Mouse (Mus musculus): ENCODE results near the gene Psenen.
A peak's percentile ranks its signal among the peaks of the same experiment; 100 is the strongest.

Psenen gene

DNA sequence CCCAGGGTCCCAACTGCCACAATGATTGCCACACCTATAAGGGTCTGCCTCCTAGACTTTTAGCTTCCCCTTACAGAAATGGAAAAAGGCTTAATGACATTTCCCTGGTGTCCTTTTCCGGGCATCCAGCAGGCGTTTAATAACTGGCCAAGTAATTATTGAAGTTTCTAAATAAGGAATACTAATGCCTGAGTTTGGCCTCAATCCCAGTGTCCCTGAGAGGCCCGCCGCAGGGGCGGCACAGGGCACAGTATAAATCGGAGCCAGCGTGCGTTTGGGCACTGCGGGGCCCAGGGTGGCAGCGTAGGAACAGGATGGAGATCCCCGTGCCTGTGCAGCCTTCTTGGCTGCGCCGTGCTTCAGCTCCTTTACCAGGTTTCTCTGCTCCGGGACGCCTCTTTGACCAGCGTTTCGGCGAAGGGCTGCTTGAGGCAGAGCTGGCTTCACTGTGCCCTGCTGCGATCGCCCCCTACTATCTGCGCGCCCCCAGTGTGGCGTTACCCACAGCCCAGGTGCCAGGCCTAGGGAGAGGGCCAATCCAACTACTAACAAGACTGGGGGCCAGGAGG lies 10.3 kb downstream of the Psenen start:
- DNase-seq = peak in 1 of 2 experiments; percentile 22

DNA sequence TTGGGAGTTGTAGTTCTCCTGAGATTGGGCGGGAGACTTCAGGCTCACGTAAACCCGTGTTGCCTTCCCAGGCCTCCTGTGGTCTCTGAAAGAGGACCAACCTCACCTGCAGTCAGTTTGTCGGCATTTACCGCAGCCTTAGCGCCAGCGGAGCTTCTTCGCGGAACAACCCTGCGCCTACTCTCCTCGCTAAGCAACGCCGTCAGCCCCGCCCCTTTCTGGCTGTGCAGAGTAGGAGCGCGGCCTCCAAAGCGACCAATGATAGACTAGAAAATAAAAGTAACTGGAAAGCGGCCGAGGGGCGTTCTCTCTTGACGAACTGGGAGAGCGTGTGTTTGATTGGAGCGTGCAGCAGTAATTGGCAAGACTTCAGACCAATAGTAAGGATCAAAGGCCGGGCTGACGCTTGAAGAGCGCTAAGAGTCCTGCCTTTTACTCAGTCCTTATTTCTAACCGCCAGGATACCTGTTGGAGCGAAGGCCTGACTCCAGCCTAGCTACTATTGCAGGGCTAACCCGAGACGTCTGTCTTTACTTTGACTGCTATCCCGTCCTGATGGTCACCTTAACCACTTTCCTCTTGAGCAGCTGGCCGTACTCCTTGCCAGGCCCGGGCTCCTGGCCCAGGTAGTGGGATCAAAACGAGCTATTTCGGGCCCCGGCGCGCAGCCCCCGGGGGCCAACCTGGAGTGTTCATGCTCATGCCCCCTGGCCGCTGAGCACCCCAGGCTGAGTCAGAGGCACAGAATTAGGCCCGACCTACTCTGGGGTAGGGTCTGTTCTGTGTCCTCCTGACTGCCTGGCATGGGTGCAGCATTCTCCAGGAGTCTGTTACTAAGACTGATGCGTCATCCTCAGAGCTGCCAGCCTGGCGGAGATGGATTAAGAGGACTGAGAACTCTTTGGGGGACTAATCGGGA lies 11.1 kb downstream of the Psenen start, which contains the start of the genes Hspb6 and Proser3:
Gene Hspb6 (plus strand): TSS at position 77 of the 919 bp plus-strand sequence.
Gene Proser3 (minus strand): TSS at position 198 of the 919 bp plus-strand sequence.
- DNase-seq = peak; percentile 89 to 90

- DNase-seq = no peak
Observed at GRCm38 (mm10) chr7:30551445-30552101, 11.9 kb downstream of the Psenen start.

GRCm38 (mm10) chr7:30550603-30551002 lies 12.8 kb downstream of the Psenen start:
- no peak for DNase-seq

DNA sequence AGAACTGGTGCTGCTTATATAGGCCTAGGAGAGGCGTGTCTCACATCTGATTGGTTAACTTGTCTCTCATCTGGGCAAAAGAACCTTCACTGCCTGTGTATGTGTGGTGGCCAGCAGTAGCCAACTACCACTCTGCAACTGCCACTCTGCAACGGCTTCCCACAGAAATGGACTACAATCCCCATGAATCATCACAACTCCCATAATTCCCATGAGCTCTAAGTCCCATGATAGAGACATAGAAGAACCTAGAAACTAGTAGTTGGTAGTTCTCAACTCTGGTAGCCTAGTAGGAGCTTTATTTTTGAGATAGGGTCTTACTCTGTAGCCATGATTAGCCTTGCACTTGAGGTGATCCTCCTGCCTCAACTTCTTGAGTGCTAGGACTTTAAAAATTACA lies 13.5 kb downstream of the Psenen start:
- DNase-seq = no peak

GRCm38 (mm10) chr7:30544327-30544726 lies 19.1 kb downstream of the Psenen start:
- no peak for DNase-seq

DNA sequence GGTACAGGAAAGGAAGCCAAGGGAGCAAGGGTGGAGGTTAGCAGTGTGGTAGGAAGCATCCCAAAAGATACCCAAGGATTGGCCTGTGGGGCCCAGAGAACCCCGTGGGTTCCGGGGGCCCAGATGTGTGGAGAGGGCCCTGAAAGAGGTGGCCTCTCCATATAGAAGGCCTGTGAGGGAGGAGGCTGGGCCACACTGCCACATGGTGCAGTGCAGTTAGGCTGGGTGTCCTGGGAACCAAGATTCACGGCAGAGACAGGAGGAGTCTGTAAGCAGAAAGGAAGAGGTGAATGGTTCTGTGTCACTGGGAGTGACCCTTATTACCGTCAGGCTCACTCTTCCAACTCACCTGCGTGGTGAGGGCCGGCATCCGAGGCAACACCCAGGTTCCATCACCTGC lies 22.9 kb downstream of the Psenen start:
- DNase-seq = no peak

GRCm38 (mm10) chr7:30534633-30535577 lies 28.5 kb downstream of the Psenen start, which contains the start of gene Arhgap33:
Gene Arhgap33, minus strand, starts transcription at chr7:30535060.
- peak; percentile 92 to 93 for DNase-seq

GRCm38 (mm10) chr7:30533941-30534632 lies 29.3 kb downstream of the Psenen start:
- no peak for DNase-seq

GRCm38 (mm10) chr7:30532931-30533330 lies 30.5 kb downstream of the Psenen start:
- no peak for DNase-seq

DNA sequence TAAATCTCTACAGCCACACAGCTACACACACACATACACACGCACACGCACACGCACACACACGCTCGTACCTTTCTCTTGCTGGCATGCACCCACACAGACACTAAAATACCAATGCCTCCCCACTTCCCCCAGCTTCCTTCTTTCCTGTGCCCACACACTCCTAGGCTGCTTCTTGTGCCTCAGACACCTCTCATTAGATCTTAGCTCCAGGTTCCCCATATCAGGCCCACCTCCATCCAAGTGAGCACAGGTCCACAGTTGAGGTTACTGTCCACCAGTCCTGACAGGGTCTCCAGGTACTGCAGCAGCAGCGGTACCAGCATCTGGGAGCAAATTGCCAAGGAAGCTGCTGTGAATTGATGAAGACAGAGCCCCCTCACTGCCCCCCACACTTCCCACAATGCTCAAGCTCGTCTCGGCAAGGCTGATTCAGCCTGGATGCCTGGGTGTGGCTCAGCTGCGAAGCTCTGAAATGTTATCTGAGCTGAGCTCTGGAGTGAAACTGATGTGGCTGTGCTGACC lies 32.1 kb downstream of the Psenen start:
- no peak for DNase-seq

- no peak for DNase-seq
Observed at GRCm38 (mm10) chr7:30526981-30527380, 36.4 kb downstream of the Psenen start.

GRCm38 (mm10) chr7:30526399-30526798 lies 37.0 kb downstream of the Psenen start:
- DNase-seq = no peak

DNA sequence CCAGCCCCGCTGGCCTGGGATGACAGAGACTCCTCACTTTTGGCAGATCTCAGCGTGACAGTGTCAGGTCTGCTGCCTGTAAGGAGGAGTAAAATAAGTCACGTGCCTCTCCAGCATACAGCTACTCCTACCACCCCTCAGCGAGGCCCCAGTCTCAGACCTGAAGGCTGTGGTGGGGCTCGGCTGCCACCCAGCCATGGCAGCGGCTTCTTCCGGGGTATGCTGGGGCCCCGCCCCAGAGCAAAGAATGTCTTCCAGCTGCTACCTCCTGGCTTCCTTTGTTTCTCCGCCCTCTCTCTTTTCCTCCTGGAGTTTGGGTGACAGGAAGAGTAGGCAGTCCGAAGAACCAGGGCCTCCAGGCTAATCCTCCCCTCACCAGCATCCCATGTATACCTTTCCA lies 37.5 kb downstream of the Psenen start:
- DNase-seq = no peak

DNA sequence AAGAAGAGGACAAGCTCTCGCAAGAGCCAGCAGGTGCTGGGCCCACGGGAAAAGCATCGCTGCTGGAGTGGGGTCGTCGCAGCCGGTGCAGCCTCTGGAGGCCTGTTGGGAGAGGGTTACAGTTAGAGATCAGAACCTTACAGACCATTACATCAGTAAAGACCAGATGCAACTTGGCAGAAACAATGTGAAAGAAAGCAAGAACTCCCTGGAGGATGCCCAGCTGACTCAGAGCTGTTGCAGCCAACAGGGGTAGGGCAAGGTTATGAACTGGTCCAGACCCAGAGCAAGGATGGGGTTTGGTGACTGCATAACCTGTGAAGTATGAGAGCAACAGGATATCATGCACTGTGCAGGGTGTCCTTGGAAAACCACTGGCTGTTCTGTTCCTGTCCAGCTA lies 38.9 kb downstream of the Psenen start:
- no peak for DNase-seq

DNA sequence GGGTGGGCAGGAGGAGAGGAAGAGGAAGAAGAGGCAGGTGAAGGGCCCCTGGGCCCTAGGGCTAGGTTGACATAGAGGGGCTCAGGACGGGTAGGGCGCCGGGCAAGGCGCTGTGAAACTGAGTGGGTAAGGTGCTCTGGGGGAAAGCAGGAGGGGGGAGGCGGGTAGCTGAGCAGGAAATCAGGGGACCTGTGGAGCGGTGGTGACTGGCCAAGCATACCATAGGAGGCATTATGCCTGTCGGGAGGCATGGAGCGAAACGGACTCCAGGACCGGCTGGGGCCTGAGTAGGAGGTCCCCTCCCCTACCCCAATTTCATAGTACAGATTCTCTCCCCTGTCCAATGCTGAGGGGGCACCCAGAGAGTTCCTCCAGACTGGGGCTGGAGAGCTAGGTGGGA lies 40.6 kb downstream of the Psenen start:
- DNase-seq = no peak

- no peak for DNase-seq
Observed at GRCm38 (mm10) chr7:30520856-30521255, 42.6 kb downstream of the Psenen start.

DNA sequence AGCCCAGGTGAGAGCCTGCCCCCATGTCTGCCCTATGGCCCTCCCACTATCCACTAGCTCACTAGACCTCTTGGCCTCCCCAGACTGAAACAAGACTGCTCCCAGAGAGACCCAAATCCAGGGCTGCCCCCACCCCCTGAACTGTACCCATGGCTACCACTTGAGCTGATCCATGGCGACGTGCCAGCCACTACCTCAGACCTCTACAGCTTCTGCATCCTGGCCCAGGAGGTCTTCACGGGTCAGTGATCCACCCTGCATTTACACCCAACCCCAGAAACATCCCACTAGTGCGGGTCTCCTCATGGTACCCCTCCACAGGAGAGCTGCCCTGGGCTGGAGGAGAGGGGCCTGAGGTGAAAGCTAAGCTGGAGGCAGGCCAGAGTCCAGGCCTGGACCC lies 43.0 kb downstream of the Psenen start:
- DNase-seq = no peak

GRCm38 (mm10) chr7:30518325-30518724 lies 45.1 kb downstream of the Psenen start:
- DNase-seq = no peak

- DNase-seq = no peak
Observed at GRCm38 (mm10) chr7:30515003-30515760, 48.2 kb downstream of the Psenen start.
